Mouse (Mus musculus): ENCODE measurements around the gene Gm6763. TPM values are rescaled to one million over a fixed set of nuclear protein-coding genes. Genes with fewer than 3 reads are reported as not detected.
"Not testable (repeated sequence)": the region's sequence is repeated elsewhere in the genome, so short reads cannot be mapped to it uniquely, and the experiment has no call there.

Gene Gm6763
- not detected in 2 replicates for polyA plus RNA-seq (2012; rRNA removed)

DNA sequence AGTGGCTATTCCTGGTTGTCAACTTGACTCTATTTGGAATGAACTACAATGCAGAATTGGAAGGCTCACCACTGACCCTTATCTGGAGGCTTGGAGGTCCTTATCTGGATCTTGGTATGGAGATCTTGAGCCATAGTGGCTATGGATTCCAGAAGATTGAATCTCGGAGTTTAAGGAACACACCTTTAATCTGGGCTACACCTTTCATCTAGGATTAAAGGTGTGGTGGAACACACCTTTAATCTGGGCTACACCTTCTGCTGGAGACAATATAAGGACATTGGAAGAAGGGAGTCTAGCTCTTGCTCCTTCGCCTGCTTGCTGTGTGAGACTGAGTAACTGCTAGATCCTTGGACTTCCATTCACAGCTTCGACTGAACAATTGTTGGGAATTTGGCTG is at the start of gene Gm6763:
Gene Gm6763 (plus strand): TSS at position 301 of the 400 bp plus-strand sequence.
- H3K4me3 ChIP-seq (ENCODE audit: low read depth, low read length); H3K27ac ChIP-seq (ENCODE audit: insufficient read depth, low read depth, low read length); H3K4me1 ChIP-seq (ENCODE audit: control insufficient read depth, insufficient read depth, insufficient read length, low read length); H3K27me3 ChIP-seq (ENCODE audit: control insufficient read depth, insufficient read depth, low read length); H3K36me3 ChIP-seq (ENCODE audit: control insufficient read depth, insufficient read depth, low read length): not testable (repeated sequence)
- WGBS: no CpG with 5 or more reads among the region's 3 CpGs

DNA sequence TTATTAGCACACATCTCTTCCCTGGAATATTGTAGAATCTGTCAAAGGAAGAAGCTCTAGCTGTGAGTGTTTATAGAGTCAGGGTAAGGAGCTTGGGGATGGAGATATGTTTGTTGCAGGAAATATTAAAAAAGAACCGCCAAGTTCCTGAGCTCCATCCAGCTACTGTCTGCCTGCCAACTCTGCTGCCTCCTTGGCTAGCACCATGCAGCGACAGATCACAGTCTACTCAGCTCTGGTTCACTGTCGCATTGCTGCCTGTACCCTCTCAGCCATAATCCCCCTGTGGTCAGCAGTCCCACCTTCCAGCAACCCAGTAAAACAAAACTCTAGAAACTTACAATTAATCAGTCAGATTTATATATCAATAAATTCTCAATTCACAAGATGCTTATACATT is 41.3 kb upstream of the Gm6763 start:
- WGBS: 71% methylated on average over 3 of the region's 3 CpGs
- H3K36me3 ChIP-seq (ENCODE audit: control insufficient read depth, insufficient read depth, low read length): no peaks in the 10 kb centered on the region
- no peaks in the 10 kb centered on the region for H3K27me3 ChIP-seq (ENCODE audit: control insufficient read depth, insufficient read depth, low read length)
- H3K4me1 ChIP-seq (ENCODE audit: control insufficient read depth, insufficient read depth, insufficient read length, low read length): no peaks in the 10 kb centered on the region
- H3K27ac ChIP-seq (ENCODE audit: insufficient read depth, low read depth, low read length): no peak overlapping the region
- no peak overlapping the region for H3K4me3 ChIP-seq (ENCODE audit: low read depth, low read length)
- no peak for TF ChIP-seq CTCF (IDR thresholded peaks at IDR 0.05; ENCODE audit: extremely low read depth, insufficient read length, insufficient replicate concordance, low read depth, low read length)
- no peak for TF ChIP-seq POLR2A (IDR thresholded peaks at IDR 0.05; ENCODE audit: low read depth, low read length)

DNA sequence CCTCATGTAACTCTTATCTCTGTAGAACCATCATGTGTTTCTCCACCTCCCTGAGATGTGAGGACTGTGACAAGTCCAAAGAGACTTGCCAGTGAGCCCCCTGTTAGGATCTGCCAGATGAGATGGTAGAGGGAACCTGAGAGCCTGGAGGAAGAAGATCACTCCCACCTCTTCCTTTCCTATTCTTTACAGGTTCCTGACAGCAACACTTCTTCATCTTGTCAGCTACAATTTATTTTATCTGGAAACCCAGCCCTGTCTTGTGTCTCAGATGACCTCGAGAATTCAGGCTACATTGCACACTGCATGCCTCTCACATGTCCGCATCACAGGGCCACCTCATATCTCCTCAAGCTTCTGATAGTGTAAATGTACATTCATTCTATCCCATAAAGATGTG is 33.0 kb upstream of the Gm6763 start:
- H3K27ac ChIP-seq (ENCODE audit: insufficient read depth, low read depth, low read length): no peak overlapping the region
- no peaks in the 10 kb centered on the region for H3K36me3 ChIP-seq (ENCODE audit: control insufficient read depth, insufficient read depth, low read length)
- H3K27me3 ChIP-seq (ENCODE audit: control insufficient read depth, insufficient read depth, low read length): no peaks in the 10 kb centered on the region
- TF ChIP-seq CTCF (IDR thresholded peaks at IDR 0.05; ENCODE audit: extremely low read depth, insufficient read length, insufficient replicate concordance, low read depth, low read length) (no peak), POLR2A (IDR thresholded peaks at IDR 0.05; ENCODE audit: low read depth, low read length) (no peak)
- H3K4me3 ChIP-seq (ENCODE audit: low read depth, low read length): no peak overlapping the region
- WGBS: 54% methylated on average over 2 of the region's 2 CpGs
- H3K4me1 ChIP-seq (ENCODE audit: control insufficient read depth, insufficient read depth, insufficient read length, low read length): no peaks in the 10 kb centered on the region

DNA sequence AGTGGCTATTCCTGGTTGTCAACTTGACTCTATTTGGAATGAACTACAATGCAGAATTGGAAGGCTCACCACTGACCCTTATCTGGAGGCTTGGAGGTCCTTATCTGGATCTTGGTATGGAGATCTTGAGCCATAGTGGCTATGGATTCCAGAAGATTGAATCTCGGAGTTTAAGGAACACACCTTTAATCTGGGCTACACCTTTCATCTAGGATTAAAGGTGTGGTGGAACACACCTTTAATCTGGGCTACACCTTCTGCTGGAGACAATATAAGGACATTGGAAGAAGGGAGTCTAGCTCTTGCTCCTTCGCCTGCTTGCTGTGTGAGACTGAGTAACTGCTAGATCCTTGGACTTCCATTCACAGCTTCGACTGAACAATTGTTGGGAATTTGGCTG is 8.6 kb upstream of the Gm6763 start, which contains the start of gene Gm21293:
Gene Gm21293 (plus strand): TSS at position 301 of the 400 bp plus-strand sequence.
- not testable (repeated sequence) for H3K27me3 ChIP-seq (ENCODE audit: control insufficient read depth, insufficient read depth, low read length); H3K27ac ChIP-seq (ENCODE audit: insufficient read depth, low read depth, low read length); H3K36me3 ChIP-seq (ENCODE audit: control insufficient read depth, insufficient read depth, low read length); H3K4me1 ChIP-seq (ENCODE audit: control insufficient read depth, insufficient read depth, insufficient read length, low read length); H3K4me3 ChIP-seq (ENCODE audit: low read depth, low read length)
- WGBS: no CpG with 5 or more reads among the region's 3 CpGs

DNA sequence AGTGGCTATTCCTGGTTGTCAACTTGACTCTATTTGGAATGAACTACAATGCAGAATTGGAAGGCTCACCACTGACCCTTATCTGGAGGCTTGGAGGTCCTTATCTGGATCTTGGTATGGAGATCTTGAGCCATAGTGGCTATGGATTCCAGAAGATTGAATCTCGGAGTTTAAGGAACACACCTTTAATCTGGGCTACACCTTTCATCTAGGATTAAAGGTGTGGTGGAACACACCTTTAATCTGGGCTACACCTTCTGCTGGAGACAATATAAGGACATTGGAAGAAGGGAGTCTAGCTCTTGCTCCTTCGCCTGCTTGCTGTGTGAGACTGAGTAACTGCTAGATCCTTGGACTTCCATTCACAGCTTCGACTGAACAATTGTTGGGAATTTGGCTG is 8.4 kb downstream of the Gm6763 start, which contains the start of gene Gm8764:
Gene Gm8764 (plus strand): TSS at position 301 of the 400 bp plus-strand sequence.
- WGBS: no CpG with 5 or more reads among the region's 3 CpGs
- H3K36me3 ChIP-seq (ENCODE audit: control insufficient read depth, insufficient read depth, low read length); H3K27ac ChIP-seq (ENCODE audit: insufficient read depth, low read depth, low read length); H3K27me3 ChIP-seq (ENCODE audit: control insufficient read depth, insufficient read depth, low read length); H3K4me1 ChIP-seq (ENCODE audit: control insufficient read depth, insufficient read depth, insufficient read length, low read length); H3K4me3 ChIP-seq (ENCODE audit: low read depth, low read length): not testable (repeated sequence)

DNA sequence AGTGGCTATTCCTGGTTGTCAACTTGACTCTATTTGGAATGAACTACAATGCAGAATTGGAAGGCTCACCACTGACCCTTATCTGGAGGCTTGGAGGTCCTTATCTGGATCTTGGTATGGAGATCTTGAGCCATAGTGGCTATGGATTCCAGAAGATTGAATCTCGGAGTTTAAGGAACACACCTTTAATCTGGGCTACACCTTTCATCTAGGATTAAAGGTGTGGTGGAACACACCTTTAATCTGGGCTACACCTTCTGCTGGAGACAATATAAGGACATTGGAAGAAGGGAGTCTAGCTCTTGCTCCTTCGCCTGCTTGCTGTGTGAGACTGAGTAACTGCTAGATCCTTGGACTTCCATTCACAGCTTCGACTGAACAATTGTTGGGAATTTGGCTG is 16.9 kb downstream of the Gm6763 start, which contains the start of gene Gm21304:
Gene Gm21304 (plus strand): TSS at position 301 of the 400 bp plus-strand sequence.
- not testable (repeated sequence) for H3K27me3 ChIP-seq (ENCODE audit: control insufficient read depth, insufficient read depth, low read length); H3K4me1 ChIP-seq (ENCODE audit: control insufficient read depth, insufficient read depth, insufficient read length, low read length); H3K4me3 ChIP-seq (ENCODE audit: low read depth, low read length); H3K36me3 ChIP-seq (ENCODE audit: control insufficient read depth, insufficient read depth, low read length); H3K27ac ChIP-seq (ENCODE audit: insufficient read depth, low read depth, low read length)
- WGBS: no CpG with 5 or more reads among the region's 3 CpGs

DNA sequence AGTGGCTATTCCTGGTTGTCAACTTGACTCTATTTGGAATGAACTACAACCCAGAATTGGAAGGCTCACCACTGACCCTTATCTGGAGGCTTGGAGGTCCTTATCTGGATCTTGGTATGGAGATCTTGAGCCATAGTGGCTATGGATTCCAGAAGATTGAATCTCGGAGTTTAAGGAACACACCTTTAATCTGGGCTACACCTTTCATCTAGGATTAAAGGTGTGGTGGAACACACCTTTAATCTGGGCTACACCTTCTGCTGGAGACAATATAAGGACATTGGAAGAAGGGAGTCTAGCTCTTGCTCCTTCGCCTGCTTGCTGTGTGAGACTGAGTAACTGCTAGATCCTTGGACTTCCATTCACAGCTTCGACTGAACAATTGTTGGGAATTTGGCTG is 25.4 kb downstream of the Gm6763 start, which contains the start of gene Gm21312:
Gene Gm21312 (plus strand): TSS at position 301 of the 400 bp plus-strand sequence.
- not testable (repeated sequence) for H3K27me3 ChIP-seq (ENCODE audit: control insufficient read depth, insufficient read depth, low read length); H3K4me3 ChIP-seq (ENCODE audit: low read depth, low read length); H3K4me1 ChIP-seq (ENCODE audit: control insufficient read depth, insufficient read depth, insufficient read length, low read length); H3K27ac ChIP-seq (ENCODE audit: insufficient read depth, low read depth, low read length); H3K36me3 ChIP-seq (ENCODE audit: control insufficient read depth, insufficient read depth, low read length)
- WGBS: no CpG with 5 or more reads among the region's 3 CpGs

DNA sequence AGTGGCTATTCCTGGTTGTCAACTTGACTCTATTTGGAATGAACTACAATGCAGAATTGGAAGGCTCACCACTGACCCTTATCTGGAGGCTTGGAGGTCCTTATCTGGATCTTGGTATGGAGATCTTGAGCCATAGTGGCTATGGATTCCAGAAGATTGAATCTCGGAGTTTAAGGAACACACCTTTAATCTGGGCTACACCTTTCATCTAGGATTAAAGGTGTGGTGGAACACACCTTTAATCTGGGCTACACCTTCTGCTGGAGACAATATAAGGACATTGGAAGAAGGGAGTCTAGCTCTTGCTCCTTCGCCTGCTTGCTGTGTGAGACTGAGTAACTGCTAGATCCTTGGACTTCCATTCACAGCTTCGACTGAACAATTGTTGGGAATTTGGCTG is 33.9 kb downstream of the Gm6763 start, which contains the start of gene Gm20765:
Gene Gm20765 (plus strand): TSS at position 301 of the 400 bp plus-strand sequence.
- not testable (repeated sequence) for H3K4me3 ChIP-seq (ENCODE audit: low read depth, low read length); H3K27me3 ChIP-seq (ENCODE audit: control insufficient read depth, insufficient read depth, low read length); H3K36me3 ChIP-seq (ENCODE audit: control insufficient read depth, insufficient read depth, low read length); H3K4me1 ChIP-seq (ENCODE audit: control insufficient read depth, insufficient read depth, insufficient read length, low read length); H3K27ac ChIP-seq (ENCODE audit: insufficient read depth, low read depth, low read length)
- no CpG with 5 or more reads among the region's 3 CpGs for WGBS

DNA sequence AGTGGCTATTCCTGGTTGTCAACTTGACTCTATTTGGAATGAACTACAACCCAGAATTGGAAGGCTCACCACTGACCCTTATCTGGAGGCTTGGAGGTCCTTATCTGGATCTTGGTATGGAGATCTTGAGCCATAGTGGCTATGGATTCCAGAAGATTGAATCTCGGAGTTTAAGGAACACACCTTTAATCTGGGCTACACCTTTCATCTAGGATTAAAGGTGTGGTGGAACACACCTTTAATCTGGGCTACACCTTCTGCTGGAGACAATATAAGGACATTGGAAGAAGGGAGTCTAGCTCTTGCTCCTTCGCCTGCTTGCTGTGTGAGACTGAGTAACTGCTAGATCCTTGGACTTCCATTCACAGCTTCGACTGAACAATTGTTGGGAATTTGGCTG is 42.4 kb downstream of the Gm6763 start, which contains the start of gene Gm4340:
Gene Gm4340 (plus strand): TSS at position 301 of the 400 bp plus-strand sequence.
- WGBS: no CpG with 5 or more reads among the region's 3 CpGs
- not testable (repeated sequence) for H3K27ac ChIP-seq (ENCODE audit: insufficient read depth, low read depth, low read length); H3K4me3 ChIP-seq (ENCODE audit: low read depth, low read length); H3K36me3 ChIP-seq (ENCODE audit: control insufficient read depth, insufficient read depth, low read length); H3K27me3 ChIP-seq (ENCODE audit: control insufficient read depth, insufficient read depth, low read length); H3K4me1 ChIP-seq (ENCODE audit: control insufficient read depth, insufficient read depth, insufficient read length, low read length)

Other genes starting within 250 kb of the Gm6763 start
- gene Gm21293, start 8.5 kb upstream of the Gm6763 start, polyA plus RNA-seq (2012; rRNA removed): not detected in 2 replicates
- gene Gm8764, start 8.5 kb downstream of the Gm6763 start, polyA plus RNA-seq (2012; rRNA removed): not detected in 2 replicates
- gene Gm21304, start 17.0 kb downstream of the Gm6763 start, polyA plus RNA-seq (2012; rRNA removed): not detected in 2 replicates
- not detected in 2 replicates for gene Gm21312, start 25.5 kb downstream of the Gm6763 start, polyA plus RNA-seq (2012; rRNA removed)
- not detected in 2 replicates for gene Gm20765, start 34.0 kb downstream of the Gm6763 start, polyA plus RNA-seq (2012; rRNA removed)
- not detected in 2 replicates for gene Gm4340, start 42.5 kb downstream of the Gm6763 start, polyA plus RNA-seq (2012; rRNA removed)

Measured in small intestine, adult 2 months (tissue).